Mouse (Mus musculus) heart, postnatal 0 days (tissue): ENCODE measurements at regions not wholly inside any gene's neighbourhood (a gene's known extent, or its start where the extent isn't known, plus 50 kb on each side); places are given as distances from the start of the nearest gene placed in this dataset.

Source experiments
- CTCF ChIP-seq: IDR thresholded peaks from 2 replicates; pipeline ENCODE4 v1.5.1; 2016; ENCODE audit warnings: antibody characterized with exemption, control low read depth, low read depth
- EP300 ChIP-seq: IDR thresholded peaks from 2 replicates; pipeline ENCODE4 v1.6.1; 2016; ENCODE audit warnings: antibody characterized with exemption, low read depth

GRCm38 (mm10) chr4:51633471-51633870, 417.0 kb downstream of the Cylc2 start:
- TF ChIP-seq EP300 (no peak), CTCF (no peak)
